Mouse (Mus musculus) left cerebral cortex, postnatal 4 days (tissue): Measurements from ENCODE around the gene Gm45234. TPM values are rescaled to one million over a fixed set of nuclear protein-coding genes. Genes with fewer than 3 reads are reported as not detected.
"Not testable (repeated sequence)": the region's sequence is repeated elsewhere in the genome, so short reads cannot be mapped to it uniquely, and the experiment has no call there.

Source experiments
- DNase-seq: peaks from one replicate; pipeline ENCODE4 v3.0.0-alpha.2; 2022
- intact Hi-C: fragments of 180-260 bp; cut with DNase I; formaldehyde crosslinking; loops from one replicate; pipeline ENCODE4 v1.15.1; 2025
- total RNA-seq, 2 experiments: library from RNA; stranded (reverse); gene quantifications; 2 replicates each; pipeline ENCODE4 v1.2.3; 2021

The Gm45234 gene
- not detected for total RNA-seq

DNA sequence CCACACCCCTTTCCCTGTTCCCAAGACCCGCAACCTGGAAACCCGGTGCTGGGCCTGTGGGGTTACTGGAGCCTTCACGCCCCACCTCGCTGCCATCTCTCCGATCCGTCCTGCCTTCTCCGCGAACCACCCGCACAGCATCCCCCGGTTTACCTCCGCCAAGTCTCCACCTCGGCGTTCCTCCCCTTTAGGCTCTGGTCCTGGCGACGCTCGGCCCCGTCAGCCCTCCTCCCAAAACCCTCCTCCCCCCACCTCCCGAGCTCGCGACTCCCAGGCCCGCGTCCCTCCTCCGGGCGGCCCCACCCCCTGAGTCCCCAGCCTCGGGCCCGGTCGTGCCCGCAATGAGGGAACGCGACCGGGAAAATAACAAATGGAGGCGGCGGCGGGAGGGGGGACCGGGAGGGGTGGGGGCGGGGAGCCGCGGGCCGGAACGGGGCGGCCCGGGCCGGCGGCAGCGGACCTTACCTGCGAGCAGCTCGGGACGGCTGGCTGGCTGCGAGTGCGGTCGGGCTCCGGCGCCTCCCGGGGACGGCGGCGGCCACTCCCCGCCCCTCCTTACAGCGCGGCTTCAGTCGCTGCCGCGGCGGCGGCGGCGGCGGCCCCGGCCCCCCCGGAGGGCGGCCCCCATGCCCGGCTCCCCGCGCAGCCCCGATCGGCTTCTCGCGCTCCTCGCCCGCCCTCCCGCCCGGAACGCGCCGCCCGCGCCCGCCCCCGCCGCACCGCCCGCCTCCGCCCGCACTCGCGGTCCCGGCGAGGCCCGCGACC is at the start of gene Gm45234, which contains the start of gene Atn1:
Gene Gm45234, minus strand, starts transcription at position 191 of the 765 bp plus-strand sequence.
Gene Atn1, minus strand, starts transcription at position 694 of the 765 bp plus-strand sequence.
- DNase-seq = peak; percentile 78
- intact Hi-C loops = loop anchor here (5.0 kb wide), 1 partner anchor 51 kb away; the partner anchor contains the start of gene Spsb2

DNA sequence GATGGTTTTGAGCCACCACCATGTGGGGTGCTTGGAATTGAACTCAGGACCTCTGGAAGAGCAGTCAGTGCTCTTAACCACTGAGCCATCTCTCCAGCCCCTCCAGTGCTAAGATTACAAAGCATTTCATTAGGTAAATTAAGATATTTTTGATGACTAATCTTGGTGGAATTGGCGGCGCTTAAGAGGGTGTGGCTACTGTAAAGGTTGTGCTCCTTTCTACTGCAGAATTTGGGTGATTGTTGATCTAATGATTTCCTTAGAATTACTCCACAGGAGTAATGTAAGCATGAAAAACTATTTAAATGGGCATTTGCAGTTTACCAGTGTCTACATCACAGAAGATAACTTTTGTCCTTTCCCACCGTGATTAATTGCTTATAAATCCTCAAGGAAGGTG is 48.5 kb upstream of the Gm45234 start:
- intact Hi-C loops = no loop called here

DNA sequence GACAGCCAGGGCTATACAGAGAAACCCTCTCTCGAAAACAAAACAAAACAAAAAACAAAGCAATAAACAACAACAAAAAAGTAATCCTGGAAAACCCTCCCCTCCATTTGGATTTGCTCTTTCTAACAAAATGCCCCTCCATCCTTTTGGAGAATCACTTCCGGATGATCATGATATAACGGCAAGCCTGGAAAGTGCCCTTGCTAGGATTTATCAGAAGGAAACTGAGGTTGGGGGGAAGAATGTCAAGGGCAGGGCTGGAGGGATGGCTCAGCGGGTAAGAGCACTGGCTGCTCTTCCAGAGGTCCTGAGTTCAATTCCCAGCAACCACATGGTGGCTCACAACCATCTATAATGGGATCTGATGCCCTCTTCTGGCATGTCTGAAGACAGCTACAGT is 47.9 kb upstream of the Gm45234 start:
- intact Hi-C loops, DNase-seq: not testable (repeated sequence)

More for the DNA sequence above, 48.5 kb upstream of the Gm45234 start:
- DNase-seq = no peak

DNA sequence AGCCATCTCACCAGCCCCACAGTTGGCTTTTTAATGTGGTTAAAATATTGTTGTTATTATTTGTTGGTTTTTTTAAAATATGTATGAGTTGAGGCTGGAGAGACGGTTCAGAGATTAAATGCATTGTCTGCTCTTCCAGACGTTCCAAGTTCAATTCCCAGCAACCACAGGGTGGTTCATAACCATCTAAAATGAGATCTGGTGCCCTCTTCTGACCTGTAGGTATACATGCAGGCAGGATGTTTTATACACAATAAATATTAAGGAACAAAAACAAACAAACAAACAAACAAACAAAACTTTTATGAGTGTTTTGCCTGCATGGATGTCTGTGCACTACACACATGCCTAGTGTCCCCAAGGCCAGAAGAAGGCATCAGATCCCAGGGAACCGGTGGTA is 47.2 kb upstream of the Gm45234 start:
- intact Hi-C loops = no loop called here
- no peak for DNase-seq

DNA sequence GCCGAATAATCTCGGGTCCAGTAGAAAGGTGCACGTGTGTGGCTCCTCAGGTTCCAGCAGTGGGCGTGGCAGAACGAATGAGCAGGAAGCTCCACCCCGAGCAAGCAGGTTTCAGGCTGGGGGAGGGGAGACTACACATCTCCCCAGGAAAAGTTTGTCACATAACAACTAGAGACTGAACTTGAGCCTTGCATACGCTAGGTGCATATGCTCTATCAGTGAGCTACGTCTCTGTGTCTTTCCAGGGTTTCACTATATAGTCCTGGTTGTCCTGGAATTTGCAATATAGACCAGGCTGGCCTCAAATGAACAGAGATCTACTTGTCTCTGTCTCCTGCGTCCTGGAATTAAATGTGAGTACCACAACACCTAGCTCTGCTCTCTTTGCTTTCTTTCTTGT is 46.6 kb upstream of the Gm45234 start:
- DNase-seq, intact Hi-C loops: not testable (repeated sequence)

DNA sequence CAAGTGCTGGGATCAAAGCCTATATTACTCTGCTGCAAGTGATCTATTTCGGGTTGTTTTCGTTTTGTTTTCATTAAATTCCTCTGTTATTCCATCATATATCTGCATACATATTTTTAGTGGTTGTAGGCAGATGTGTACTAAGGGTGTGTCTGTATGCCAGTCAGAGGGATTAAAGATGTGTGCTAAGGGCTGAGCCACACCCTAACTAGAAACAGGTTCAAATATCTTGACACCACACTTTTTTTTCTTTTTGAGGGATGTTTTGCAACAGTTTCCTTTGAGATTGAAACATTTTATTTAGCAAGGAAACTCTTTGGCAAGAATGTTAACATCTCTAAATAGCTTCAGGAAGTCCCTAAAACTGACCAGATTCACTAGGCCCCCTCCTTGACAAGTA is 40.4 kb upstream of the Gm45234 start:
- intact Hi-C loops = no loop called here
- DNase-seq = no peak

DNA sequence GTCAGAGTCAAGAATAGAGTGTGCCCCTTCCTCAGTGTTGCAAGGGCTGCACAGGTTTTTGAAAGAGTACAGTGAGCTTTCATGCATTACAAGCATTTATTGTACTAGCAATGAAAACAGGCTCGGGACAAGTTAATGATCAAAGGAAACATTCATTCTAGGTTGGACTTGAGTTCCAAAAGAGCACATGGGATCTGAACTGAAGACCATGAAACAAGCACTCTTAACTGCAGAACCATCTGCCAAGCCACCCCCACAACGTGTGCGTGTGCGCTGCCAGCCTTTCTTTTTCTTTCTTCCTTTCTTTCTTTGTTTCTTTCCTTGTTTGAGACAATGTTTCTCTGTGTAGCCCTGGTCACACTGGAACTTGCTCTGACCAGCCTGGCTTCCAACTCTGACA is 40.0 kb upstream of the Gm45234 start:
- intact Hi-C loops = no loop called here
- DNase-seq = no peak

DNA sequence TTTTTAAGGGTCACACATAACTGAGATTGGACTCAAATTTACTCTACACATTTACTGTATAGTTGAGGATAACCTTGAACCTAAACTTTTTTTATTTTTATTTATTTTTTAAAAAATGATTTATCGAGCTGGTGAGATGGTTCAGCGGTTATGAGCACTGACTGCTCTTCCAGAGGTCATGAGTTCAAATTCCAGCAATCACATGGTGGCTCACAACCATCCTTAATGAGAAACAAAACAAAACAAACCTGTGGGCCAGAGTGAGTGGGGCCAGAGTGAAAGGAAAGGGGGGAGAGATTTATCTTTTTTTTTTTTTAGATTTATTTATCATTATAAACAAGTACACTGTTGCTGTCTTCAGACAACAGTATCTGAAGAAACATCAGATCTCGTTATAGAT is 36.1 kb upstream of the Gm45234 start:
- DNase-seq = no peak
- intact Hi-C loops = no loop called here

DNA sequence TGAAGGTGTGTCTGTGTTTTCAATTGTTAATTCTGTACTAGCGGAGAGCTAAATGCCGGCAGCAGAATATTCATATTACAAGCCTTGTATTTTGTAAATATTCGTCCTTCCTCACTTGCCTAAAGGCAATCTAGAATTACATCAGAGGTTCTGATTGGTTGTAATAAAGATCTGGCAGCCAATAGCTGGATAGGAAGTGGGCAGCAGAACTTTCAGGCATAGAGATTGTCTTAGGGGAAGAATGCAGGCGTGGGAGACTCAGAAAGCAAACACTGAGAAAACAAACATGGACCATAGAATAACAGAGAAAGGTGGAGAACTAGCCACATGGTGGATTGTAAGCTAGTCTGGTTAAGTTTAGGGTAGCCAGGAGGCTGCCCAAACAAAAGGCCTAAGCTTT is 34.3 kb upstream of the Gm45234 start:
- intact Hi-C loops = no loop called here
- no peak for DNase-seq

DNA sequence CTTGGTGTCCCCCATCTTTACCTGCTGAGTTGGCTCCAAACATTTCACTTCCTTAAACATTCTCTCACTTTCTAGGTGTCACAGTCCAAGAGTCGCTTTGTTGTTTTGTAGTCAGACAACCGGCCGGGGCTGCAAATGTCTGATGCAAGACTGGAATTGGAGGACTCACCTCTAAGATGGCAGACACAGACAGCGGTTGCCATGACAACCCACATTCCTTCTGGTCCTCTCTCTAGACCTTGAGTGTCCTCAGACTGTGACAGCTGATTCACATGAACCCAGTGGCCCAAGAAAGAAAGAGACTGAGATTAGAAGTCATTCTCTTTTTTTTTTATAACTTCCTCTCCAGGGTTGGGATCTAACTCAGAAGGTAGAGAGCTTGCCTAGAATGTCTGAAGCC is 33.7 kb upstream of the Gm45234 start:
- DNase-seq = peak; percentile 24

DNA sequence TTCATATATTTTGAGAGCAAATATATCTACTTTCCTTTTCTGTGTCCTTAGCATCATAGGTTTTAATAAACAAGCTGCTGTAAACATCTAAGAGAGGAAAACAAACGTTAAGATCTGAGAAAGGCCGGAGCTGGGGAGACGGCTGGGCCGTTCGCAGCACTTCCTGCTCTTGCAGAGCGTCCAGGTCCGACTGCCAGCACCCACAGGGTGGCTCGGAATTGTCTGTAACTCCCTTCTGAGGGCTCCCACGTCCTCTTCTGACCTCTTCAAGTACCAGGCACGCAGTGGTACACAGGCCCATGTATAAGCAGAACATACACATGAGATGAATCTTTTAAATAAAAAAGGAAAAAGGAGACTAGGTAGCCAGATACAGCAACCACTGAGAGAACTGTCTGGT is 31.9 kb upstream of the Gm45234 start:
- DNase-seq = no peak
- intact Hi-C loops = no loop called here

More for the DNA sequence above, 33.7 kb upstream of the Gm45234 start:
- intact Hi-C loops = no loop called here

DNA sequence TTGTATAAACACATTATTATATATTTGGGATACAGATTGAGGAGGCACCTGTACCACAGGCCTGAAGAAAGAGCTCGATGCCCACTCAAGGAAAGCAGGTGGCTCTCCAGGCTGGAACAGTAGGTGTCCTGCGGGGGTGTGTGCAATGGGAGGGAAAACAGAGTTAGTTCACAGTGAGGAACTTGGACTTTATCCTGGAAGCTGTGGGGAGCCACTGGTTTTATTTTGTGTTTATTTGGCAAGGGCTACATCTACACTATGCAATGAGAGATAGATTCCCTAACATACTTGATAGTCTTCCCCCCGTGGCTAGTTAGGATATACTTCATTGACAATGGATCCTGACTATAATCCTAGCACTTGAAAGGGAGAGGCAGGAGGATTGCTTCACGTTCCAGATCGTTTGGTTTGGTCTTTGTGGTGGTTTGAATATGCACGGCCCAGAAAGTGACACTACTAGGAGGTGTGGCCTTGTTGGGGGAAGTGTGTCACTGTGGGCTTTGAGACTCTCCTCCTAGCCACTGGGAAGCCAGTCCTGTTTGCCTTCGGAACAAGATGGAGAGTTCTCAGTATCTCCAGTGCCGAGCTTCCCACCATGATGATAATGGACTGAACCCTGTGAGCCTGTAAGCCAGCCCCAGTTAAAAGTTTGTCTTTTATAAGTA is 31.1 kb upstream of the Gm45234 start:
- no peak for DNase-seq
- intact Hi-C loops = no loop called here

DNA sequence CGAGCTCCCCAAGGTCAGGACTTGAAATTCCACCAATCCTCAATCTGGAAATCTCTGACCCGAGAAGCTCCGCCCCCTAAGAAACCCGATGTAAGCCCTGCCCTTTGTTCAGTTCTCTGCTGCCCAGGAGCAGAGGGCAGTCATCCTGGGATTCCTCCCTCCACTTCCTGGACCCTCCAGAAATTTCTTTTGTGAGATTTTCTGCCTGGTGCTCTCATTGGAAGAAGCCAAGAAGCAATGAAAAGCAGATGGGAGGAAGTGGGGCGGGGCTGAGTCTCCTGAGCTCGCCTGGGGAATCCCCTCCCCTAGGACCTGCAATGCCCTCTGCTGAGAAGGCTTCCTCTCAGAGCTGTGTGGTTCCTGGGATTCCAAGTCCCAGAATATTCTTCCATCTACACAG is 26.6 kb upstream of the Gm45234 start:
- intact Hi-C loops = no loop called here

DNA sequence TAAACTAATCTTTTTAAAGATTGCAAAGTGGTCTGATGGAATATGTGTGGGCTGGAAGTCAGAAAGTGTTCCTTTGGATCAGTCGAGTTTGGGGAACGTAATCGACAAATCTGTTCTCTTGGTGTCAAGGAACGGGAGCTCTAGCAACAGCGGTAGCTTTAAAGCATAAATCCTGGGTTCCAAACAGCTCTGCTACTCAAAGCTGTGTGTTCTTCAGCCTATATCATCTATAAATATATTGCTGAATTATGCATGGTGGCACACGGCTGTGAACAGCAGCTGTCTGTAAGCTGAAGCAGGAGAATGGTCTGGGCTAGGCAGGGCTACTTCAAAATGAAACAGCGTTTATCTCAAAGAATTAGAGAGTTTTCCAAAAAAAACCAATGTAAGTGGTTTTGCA is 25.1 kb upstream of the Gm45234 start:
- intact Hi-C loops = no loop called here
- DNase-seq = no peak

More for the DNA sequence above, 26.6 kb upstream of the Gm45234 start:
- no peak for DNase-seq

DNA sequence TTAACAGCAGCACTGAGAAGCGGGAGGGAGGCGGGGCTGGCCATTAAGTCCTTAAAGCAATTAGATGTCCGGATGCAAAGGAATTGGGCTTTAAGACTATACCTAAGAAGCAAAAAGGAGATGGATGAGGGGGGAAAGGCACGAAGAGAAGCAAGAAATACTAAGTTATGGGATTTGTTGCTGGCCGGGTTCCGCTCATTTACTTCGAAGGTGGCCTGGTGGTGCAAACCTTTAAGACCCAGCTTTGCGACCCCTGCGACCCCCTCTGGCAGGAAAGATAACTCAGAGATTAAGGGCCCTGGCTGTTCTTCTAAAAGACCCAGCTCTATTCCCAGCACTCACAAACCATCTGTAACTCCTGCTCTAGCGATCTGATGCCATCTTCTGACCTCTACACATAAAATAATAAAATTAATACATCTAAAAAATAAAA is 24.2 kb upstream of the Gm45234 start:
- intact Hi-C loops = no loop called here

DNA sequence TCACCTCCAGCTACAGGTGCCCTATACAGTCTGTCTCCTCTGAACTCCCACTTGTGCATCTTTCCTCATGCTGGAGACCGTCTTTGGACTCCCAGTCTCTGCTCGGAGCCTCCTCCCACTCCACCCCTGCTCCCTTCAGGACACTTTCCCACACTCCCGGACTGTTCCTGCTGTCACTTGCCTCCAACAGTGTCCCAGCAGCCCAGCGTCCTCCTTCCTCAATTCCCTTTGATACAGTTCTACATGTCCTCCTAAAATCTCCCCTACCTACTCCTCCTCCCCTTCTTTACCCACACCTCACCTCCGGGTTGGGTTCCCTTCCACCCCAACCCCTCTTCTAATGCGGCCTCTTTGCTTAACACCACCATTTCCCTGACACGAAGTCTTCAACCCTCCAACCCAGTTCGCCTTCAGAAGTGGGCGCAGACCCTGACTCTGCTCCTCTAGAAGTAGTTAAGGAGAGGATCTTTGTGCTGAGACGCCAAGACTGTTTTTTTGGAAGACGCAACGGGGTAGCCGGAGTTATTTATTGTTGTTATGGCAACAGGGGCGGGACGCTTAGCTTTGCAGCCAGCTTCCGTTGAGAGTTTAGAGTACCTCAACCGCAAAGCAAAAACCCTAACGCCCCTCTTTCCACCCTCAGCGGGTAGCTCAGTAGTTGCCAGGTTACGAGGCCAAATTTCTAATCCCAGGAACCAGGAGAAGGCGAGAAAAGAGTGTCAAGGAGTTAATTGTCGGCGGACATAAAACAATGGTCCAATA is 23.6 kb upstream of the Gm45234 start, which contains the start of gene Lrrc23:
Gene Lrrc23, minus strand, starts transcription at position 506 of the 762 bp plus-strand sequence.
- peak; percentile 39 for DNase-seq
- intact Hi-C loops = no loop called here

More for the DNA sequence above, 24.2 kb upstream of the Gm45234 start:
- DNase-seq = no peak

DNA sequence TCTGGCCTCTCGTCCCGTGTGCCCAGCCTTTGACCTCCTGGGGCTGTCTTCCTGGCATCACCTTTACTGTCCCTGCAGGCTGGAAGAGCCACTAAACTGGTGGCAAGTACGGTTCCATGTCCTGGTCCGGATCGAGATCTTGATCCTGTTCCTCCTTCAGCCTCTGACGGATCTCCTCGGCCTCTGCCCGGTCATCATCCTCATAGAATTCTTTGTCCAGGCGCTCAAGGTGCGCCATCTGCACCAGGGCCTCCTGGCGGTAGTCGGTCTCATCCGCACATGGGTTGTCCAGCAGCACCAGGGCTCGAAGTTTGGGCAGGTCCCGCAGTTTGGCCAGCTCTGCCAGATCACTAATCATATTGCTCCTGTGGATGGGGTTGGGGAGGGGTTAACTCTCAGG is 14.7 kb upstream of the Gm45234 start:
- DNase-seq = no peak
- intact Hi-C loops = no loop called here

DNA sequence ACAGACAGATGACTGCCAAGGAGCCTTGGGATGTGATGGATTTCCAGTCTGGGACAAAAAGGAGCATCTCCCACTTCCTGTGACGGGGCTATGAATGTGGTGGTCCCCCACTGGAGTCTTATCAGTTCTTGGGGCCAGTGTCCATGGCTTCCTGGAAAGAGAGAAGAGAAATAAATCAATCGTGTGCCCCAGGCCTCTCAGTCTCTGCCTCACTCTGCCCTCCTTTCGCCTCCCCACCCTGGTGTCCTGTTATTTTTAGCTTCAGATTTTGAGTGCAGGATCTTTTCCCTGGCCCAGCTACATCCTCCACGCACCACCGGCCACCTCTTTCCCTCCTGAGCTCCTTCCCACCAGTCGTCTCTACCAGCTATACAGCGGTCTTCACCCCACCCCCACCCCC is 14.2 kb upstream of the Gm45234 start:
- no peak for DNase-seq
- intact Hi-C loops = no loop called here

DNA sequence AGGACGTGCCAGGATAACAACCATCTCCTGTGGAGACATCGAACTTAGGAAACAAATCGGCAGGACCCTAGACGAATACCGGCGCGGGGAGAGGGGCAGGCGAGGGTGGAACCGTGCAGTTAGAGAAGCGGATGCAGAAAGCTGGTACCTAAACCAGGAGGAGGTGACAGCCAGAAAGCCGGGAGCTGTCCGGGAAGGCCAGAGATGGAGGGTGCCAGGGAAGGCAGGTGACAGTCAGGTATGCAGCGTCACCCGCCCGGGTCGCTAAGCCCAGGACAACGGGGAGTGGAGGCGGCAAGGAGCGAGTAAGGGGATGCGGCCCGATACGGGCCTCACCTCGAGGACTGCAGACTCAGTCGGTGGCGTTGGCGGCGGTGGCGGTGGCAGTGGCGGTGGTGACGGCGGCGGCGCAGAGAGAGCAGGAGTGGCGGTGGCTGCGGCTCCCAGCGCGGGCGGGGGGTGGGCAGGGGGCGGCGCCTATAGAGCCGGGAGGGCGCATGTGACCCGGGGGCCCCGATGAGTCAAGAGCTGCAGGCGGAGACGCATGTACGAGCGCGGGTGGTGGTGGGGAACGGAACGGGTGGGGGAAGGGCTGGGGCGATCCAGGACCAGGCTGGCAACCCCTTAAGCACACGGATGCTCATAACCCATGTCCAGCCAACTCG is 13.4 kb upstream of the Gm45234 start, which contains the start of gene Eno2:
Gene Eno2, minus strand, starts transcription at position 573 of the 665 bp plus-strand sequence.
- DNase-seq = peak; percentile 75
- intact Hi-C loops = no loop called here

DNA sequence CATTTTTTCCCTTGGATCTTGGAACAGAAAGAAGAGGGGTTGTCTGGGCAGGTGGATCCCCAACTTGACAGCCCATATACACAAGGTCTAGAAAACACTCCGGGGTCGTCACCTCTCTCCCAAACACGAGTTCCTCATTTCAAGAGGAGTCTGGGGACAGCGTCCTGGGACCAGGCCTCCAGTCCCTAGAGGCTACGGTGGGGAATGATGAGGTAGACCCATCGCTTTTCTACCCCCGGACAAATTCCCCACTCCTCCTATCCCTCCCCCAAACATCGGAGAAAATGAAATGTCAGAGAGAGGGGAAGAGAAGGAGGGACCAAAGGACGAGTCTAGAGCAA is 12.9 kb upstream of the Gm45234 start:
- DNase-seq = no peak
- intact Hi-C loops = no loop called here
